Mouse (Mus musculus) left cerebral cortex, postnatal 25 days (tissue): ENCODE results near the gene Satb1. TPM values are rescaled to one million over a fixed set of nuclear protein-coding genes. Genes with fewer than 3 reads are reported as not detected.

Source experiments
- DNase-seq, 2 experiments: peaks; one replicate each; pipeline ENCODE4 v3.0.0; 2022; ENCODE audit warnings: low spot score in 2 of 2, mixed read lengths in 1 of 2
- intact Hi-C: fragments of 180-260 bp; cut with DNase I; formaldehyde crosslinking; loops from one replicate; pipeline ENCODE4 v1.15.1; 2025
- total RNA-seq, 2 experiments: library from RNA; stranded (reverse); gene quantifications; 2 replicates each; pipeline ENCODE4 v1.2.3; 2021

Gene Satb1
- total RNA-seq, 2 experiments from 2014 or later: 110 to 129 TPM

DNA sequence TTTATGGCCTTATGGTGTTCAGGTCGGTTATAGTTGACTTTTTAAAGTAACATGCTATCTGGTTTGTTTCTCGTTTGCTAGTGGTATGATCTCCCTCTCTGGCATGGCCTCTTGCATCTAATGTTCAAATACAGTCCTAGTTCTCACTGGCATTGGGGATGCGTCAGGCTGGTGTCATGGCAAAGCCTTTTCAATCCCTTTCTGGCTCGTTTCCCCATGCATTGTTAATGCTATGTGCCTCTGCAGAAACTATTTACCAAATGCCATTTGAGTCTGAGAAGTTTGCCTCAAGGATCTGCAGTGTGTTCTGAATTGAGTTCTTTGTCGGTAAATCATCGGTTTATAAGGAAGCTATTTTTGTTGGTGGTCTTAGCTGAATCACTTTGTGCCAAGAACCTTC, 137.4 kb downstream of the Satb1 start:
- no peak for DNase-seq
- intact Hi-C loops: no loop called here

DNA sequence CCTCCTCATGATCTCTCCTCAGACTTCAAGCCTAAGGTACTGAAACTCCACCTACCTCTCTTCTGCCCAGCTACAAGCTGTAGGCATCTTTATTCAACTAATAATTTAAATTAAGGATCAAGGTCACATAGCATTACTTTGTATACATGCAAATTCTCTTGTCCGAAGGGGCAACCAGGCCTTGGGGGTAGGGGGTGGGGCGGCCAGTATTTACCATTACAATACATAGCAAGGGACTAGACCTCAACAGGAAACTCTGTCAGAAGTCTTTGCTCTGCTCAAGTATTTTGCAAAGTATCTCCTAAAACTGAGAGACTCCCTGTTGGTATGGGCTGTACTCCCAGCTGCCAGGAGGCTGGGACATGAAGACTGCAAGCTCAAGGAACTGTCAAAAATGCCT, 137.8 kb downstream of the Satb1 start:
- DNase-seq: no peak
- intact Hi-C loops: no loop called here

DNA sequence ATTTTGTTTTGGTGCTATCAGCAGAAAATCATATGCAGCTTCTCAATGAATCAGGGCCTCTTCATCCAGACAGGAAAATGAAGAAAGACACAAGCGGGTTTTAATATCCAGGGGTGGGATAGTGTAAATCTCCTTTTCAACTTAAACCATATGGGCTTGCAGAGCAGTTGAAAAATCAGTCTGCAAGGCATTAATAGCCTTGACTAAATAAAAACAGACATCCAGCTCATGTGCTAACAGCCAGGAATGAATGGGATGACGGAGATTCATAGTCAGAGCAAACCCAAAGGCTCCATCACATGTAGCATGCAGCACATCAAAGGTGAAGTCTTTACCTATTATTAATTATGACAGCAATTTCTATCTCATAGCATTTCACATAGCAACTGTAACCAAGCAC, 142.6 kb downstream of the Satb1 start:
- no peak for DNase-seq
- intact Hi-C loops: no loop called here

GRCm38 (mm10) chr17:51687226-51687625, 145.9 kb downstream of the Satb1 start:
- no peak for DNase-seq
- intact Hi-C loops: no loop called here
